Mouse (Mus musculus) liver, postnatal 0 days (tissue): ENCODE measurements around the gene F2r.

Experiments
- CTCF ChIP-seq: sonication (generic); IDR thresholded peaks from 2 replicates; pipeline ENCODE4 v1.5.1; 2016; ENCODE audit warnings: antibody characterized with exemption, low read depth
- EP300 ChIP-seq: IDR thresholded peaks from 2 replicates; pipeline ENCODE4 v1.6.1; 2016; ENCODE audit warnings: antibody characterized with exemption, low read depth, mild to moderate bottlenecking

- TF ChIP-seq CTCF, result no peak
- TF ChIP-seq EP300, result no peak
Observed at GRCm38 (mm10) chr13:95635301-95635700, 17.0 kb upstream of the F2r start.
